Mouse (Mus musculus): ENCODE results near the gene Gm9732. TPM values are rescaled to one million over a fixed set of nuclear protein-coding genes. Genes with fewer than 3 reads are reported as not detected.
"Not testable (repeated sequence)": the region's sequence is repeated elsewhere in the genome, so short reads cannot be mapped to it uniquely, and the experiment has no call there.

Gene Gm9732
- total and polyA plus RNA-seq, 3 experiments, result 0.08 TPM; not detected in 2

GRCm38 (mm10) chr14:43263421-43263820, 11.4 kb upstream of the Gm9732 start:
- H3K27me3 ChIP-seq (ENCODE audit: control insufficient read depth in 1 of 2, insufficient read depth in 2 of 2, low read length in 2 of 2); H3K9ac ChIP-seq (ENCODE audit: control insufficient read depth, low read depth, low read length, poor library complexity, severe bottlenecking); DNase-seq (ENCODE audit: low read depth, low spot score); H3K4me1 ChIP-seq (ENCODE audit: control insufficient read depth in 1 of 2, insufficient read depth in 2 of 2, low read length in 2 of 2); H3K36me3 ChIP-seq (ENCODE audit: control insufficient read depth in 1 of 2, insufficient read depth in 2 of 2, low read length in 2 of 2); H3K9me3 ChIP-seq (replicated peaks; ENCODE audit: insufficient read depth, low read length); H3K4me3 ChIP-seq (ENCODE audit: control insufficient read depth in 1 of 2, insufficient read depth in 1 of 2, low read depth in 2 of 2, low read length in 2 of 2); H3K27ac ChIP-seq (ENCODE audit: control insufficient read depth, low read depth, low read length); H3K79me2 ChIP-seq (ENCODE audit: control insufficient read depth, insufficient read depth, low read length, poor library complexity): not testable (repeated sequence)

GRCm38 (mm10) chr14:43268521-43269084, 6.2 kb upstream of the Gm9732 start:
- DNase-seq (ENCODE audit: low read depth, low spot score); H3K27me3 ChIP-seq (ENCODE audit: control insufficient read depth in 1 of 2, insufficient read depth in 2 of 2, low read length in 2 of 2): not testable (repeated sequence)

GRCm38 (mm10) chr14:43269211-43269610, 5.6 kb upstream of the Gm9732 start:
- not testable (repeated sequence) for H3K36me3 ChIP-seq (ENCODE audit: control insufficient read depth in 1 of 2, insufficient read depth in 2 of 2, low read length in 2 of 2); H3K4me1 ChIP-seq (ENCODE audit: control insufficient read depth in 1 of 2, insufficient read depth in 2 of 2, low read length in 2 of 2); H3K27me3 ChIP-seq (ENCODE audit: control insufficient read depth in 1 of 2, insufficient read depth in 2 of 2, low read length in 2 of 2); H3K79me2 ChIP-seq (ENCODE audit: control insufficient read depth, insufficient read depth, low read length, poor library complexity); H3K4me3 ChIP-seq (ENCODE audit: control insufficient read depth in 1 of 2, insufficient read depth in 1 of 2, low read depth in 2 of 2, low read length in 2 of 2); H3K9me3 ChIP-seq (replicated peaks; ENCODE audit: insufficient read depth, low read length); H3K9ac ChIP-seq (ENCODE audit: control insufficient read depth, low read depth, low read length, poor library complexity, severe bottlenecking); H3K27ac ChIP-seq (ENCODE audit: control insufficient read depth, low read depth, low read length); DNase-seq (ENCODE audit: low read depth, low spot score)

More at GRCm38 (mm10) chr14:43268521-43269084, 6.2 kb upstream of the Gm9732 start:
- not testable (repeated sequence) for H3K9me3 ChIP-seq (replicated peaks; ENCODE audit: insufficient read depth, low read length); H3K79me2 ChIP-seq (ENCODE audit: control insufficient read depth, insufficient read depth, low read length, poor library complexity); H3K4me1 ChIP-seq (ENCODE audit: control insufficient read depth in 1 of 2, insufficient read depth in 2 of 2, low read length in 2 of 2); H3K9ac ChIP-seq (ENCODE audit: control insufficient read depth, low read depth, low read length, poor library complexity, severe bottlenecking); H3K27ac ChIP-seq (ENCODE audit: control insufficient read depth, low read depth, low read length); H3K4me3 ChIP-seq (ENCODE audit: control insufficient read depth in 1 of 2, insufficient read depth in 1 of 2, low read depth in 2 of 2, low read length in 2 of 2); H3K36me3 ChIP-seq (ENCODE audit: control insufficient read depth in 1 of 2, insufficient read depth in 2 of 2, low read length in 2 of 2)

- not testable (repeated sequence) for DNase-seq (ENCODE audit: low read depth, low spot score); H3K36me3 ChIP-seq (ENCODE audit: control insufficient read depth in 1 of 2, insufficient read depth in 2 of 2, low read length in 2 of 2); H3K79me2 ChIP-seq (ENCODE audit: control insufficient read depth, insufficient read depth, low read length, poor library complexity); H3K4me1 ChIP-seq (ENCODE audit: control insufficient read depth in 1 of 2, insufficient read depth in 2 of 2, low read length in 2 of 2); H3K27me3 ChIP-seq (ENCODE audit: control insufficient read depth in 1 of 2, insufficient read depth in 2 of 2, low read length in 2 of 2); H3K9me3 ChIP-seq (replicated peaks; ENCODE audit: insufficient read depth, low read length); H3K27ac ChIP-seq (ENCODE audit: control insufficient read depth, low read depth, low read length); H3K9ac ChIP-seq (ENCODE audit: control insufficient read depth, low read depth, low read length, poor library complexity, severe bottlenecking); H3K4me3 ChIP-seq (ENCODE audit: control insufficient read depth in 1 of 2, insufficient read depth in 1 of 2, low read depth in 2 of 2, low read length in 2 of 2)
Observed at GRCm38 (mm10) chr14:43273161-43273560, 1.7 kb upstream of the Gm9732 start.

GRCm38 (mm10) chr14:43275752-43276151, 916 bp downstream of the Gm9732 start:
- H3K27me3 ChIP-seq (ENCODE audit: control insufficient read depth in 1 of 2, insufficient read depth in 2 of 2, low read length in 2 of 2); H3K27ac ChIP-seq (ENCODE audit: control insufficient read depth, low read depth, low read length): not testable (repeated sequence)

GRCm38 (mm10) chr14:43277468-43277867, 2.6 kb downstream of the Gm9732 start:
- not testable (repeated sequence) for H3K36me3 ChIP-seq (ENCODE audit: control insufficient read depth in 1 of 2, insufficient read depth in 2 of 2, low read length in 2 of 2); DNase-seq (ENCODE audit: low read depth, low spot score)

More at GRCm38 (mm10) chr14:43275752-43276151, 916 bp downstream of the Gm9732 start:
- not testable (repeated sequence) for DNase-seq (ENCODE audit: low read depth, low spot score); H3K4me3 ChIP-seq (ENCODE audit: control insufficient read depth in 1 of 2, insufficient read depth in 1 of 2, low read depth in 2 of 2, low read length in 2 of 2); H3K79me2 ChIP-seq (ENCODE audit: control insufficient read depth, insufficient read depth, low read length, poor library complexity); H3K9ac ChIP-seq (ENCODE audit: control insufficient read depth, low read depth, low read length, poor library complexity, severe bottlenecking); H3K9me3 ChIP-seq (replicated peaks; ENCODE audit: insufficient read depth, low read length); H3K36me3 ChIP-seq (ENCODE audit: control insufficient read depth in 1 of 2, insufficient read depth in 2 of 2, low read length in 2 of 2); H3K4me1 ChIP-seq (ENCODE audit: control insufficient read depth in 1 of 2, insufficient read depth in 2 of 2, low read length in 2 of 2)

GRCm38 (mm10) chr14:43278146-43278545, 3.3 kb downstream of the Gm9732 start:
- H3K4me1 ChIP-seq (ENCODE audit: control insufficient read depth in 1 of 2, insufficient read depth in 2 of 2, low read length in 2 of 2); H3K27me3 ChIP-seq (ENCODE audit: control insufficient read depth in 1 of 2, insufficient read depth in 2 of 2, low read length in 2 of 2); H3K9me3 ChIP-seq (replicated peaks; ENCODE audit: insufficient read depth, low read length); H3K4me3 ChIP-seq (ENCODE audit: control insufficient read depth in 1 of 2, insufficient read depth in 1 of 2, low read depth in 2 of 2, low read length in 2 of 2); H3K36me3 ChIP-seq (ENCODE audit: control insufficient read depth in 1 of 2, insufficient read depth in 2 of 2, low read length in 2 of 2); H3K27ac ChIP-seq (ENCODE audit: control insufficient read depth, low read depth, low read length); H3K79me2 ChIP-seq (ENCODE audit: control insufficient read depth, insufficient read depth, low read length, poor library complexity); DNase-seq (ENCODE audit: low read depth, low spot score); H3K9ac ChIP-seq (ENCODE audit: control insufficient read depth, low read depth, low read length, poor library complexity, severe bottlenecking): not testable (repeated sequence)

More at GRCm38 (mm10) chr14:43277468-43277867, 2.6 kb downstream of the Gm9732 start:
- H3K27me3 ChIP-seq (ENCODE audit: control insufficient read depth in 1 of 2, insufficient read depth in 2 of 2, low read length in 2 of 2); H3K4me1 ChIP-seq (ENCODE audit: control insufficient read depth in 1 of 2, insufficient read depth in 2 of 2, low read length in 2 of 2); H3K79me2 ChIP-seq (ENCODE audit: control insufficient read depth, insufficient read depth, low read length, poor library complexity); H3K9ac ChIP-seq (ENCODE audit: control insufficient read depth, low read depth, low read length, poor library complexity, severe bottlenecking); H3K9me3 ChIP-seq (replicated peaks; ENCODE audit: insufficient read depth, low read length); H3K4me3 ChIP-seq (ENCODE audit: control insufficient read depth in 1 of 2, insufficient read depth in 1 of 2, low read depth in 2 of 2, low read length in 2 of 2); H3K27ac ChIP-seq (ENCODE audit: control insufficient read depth, low read depth, low read length): not testable (repeated sequence)
